Mouse (Mus musculus) stomach, embryonic 16.5 days (tissue): ENCODE measurements around the gene Mpc2. TPM values are rescaled to one million over a fixed set of nuclear protein-coding genes. Genes with fewer than 3 reads are reported as not detected.

ENCODE experiments used
- ATAC-seq: fragments of 200-750 bp; cut with Nextera tagmentation; 2 replicates; pipeline ENCODE4 v1.8.0; 2017; ENCODE audit warnings: moderate number of reproducible peaks, moderate TSS enrichment; ENCODE audit not compliant: insufficient read depth, low FRiP score
- H3K27ac ChIP-seq: fragments of 300-500 bp; sonication (generic); 2 replicates; pipeline ENCODE4 v1.5.1; 2014; ENCODE audit warnings: low read length
- H3K27me3 ChIP-seq: fragments of 300-500 bp; sonication (generic); 2 replicates; pipeline ENCODE4 v1.6.1; 2014; ENCODE audit warnings: low read length, control low read depth, mixed read lengths; ENCODE audit not compliant: control insufficient read depth, insufficient read depth
- H3K36me3 ChIP-seq: fragments of 300-500 bp; sonication (generic); 2 replicates; pipeline ENCODE4 v1.6.1; 2014; ENCODE audit warnings: low read length; ENCODE audit not compliant: control insufficient read depth, insufficient read depth
- H3K4me1 ChIP-seq: fragments of 300-500 bp; sonication (generic); 2 replicates; pipeline ENCODE4 v1.6.1; 2014; ENCODE audit warnings: low read length, control low read depth, mixed read lengths; ENCODE audit not compliant: control insufficient read depth, insufficient read depth
- H3K4me2 ChIP-seq: fragments of 300-500 bp; sonication (generic); 2 replicates; pipeline ENCODE4 v1.6.1; 2014; ENCODE audit warnings: low read depth, low read length, mixed read lengths
- H3K4me3 ChIP-seq: fragments of 300-500 bp; sonication (generic); replicated peaks from 2 replicates; pipeline ENCODE4 v1.5.1; 2014; ENCODE audit warnings: mild to moderate bottlenecking, low read length
- H3K9ac ChIP-seq: fragments of 300-500 bp; sonication (generic); 2 replicates; pipeline ENCODE4 v1.6.1; 2014; ENCODE audit warnings: low read length
- H3K9me3 ChIP-seq: fragments of 300-500 bp; sonication (generic); replicated peaks from 2 replicates; pipeline ENCODE4 v1.6.1; 2016; ENCODE audit warnings: low read length, control low read depth; ENCODE audit not compliant: control insufficient read depth
- WGBS: fragments of 180-500 bp; shearing (Covaris S2); extraction: QIAGEN DNeasy Blood & Tissue Kit; methylation state at CpG from one replicate; pipeline ENCODE4 v1.1.7; 2014; 5-methylcytosine and 5-hydroxymethylcytosine counted together
- polyA plus RNA-seq: library from polyadenylated mRNA; unstranded; fragments of >200 nt; fragmentation: Nextera tagmentation; extraction: Ambion mirVana; gene quantifications from 2 replicates; pipeline ENCODE4 v1.2.1, GENCODE M21; 2015

Gene Mpc2
- 141 and 184 TPM in 2 replicates for polyA plus RNA-seq

DNA sequence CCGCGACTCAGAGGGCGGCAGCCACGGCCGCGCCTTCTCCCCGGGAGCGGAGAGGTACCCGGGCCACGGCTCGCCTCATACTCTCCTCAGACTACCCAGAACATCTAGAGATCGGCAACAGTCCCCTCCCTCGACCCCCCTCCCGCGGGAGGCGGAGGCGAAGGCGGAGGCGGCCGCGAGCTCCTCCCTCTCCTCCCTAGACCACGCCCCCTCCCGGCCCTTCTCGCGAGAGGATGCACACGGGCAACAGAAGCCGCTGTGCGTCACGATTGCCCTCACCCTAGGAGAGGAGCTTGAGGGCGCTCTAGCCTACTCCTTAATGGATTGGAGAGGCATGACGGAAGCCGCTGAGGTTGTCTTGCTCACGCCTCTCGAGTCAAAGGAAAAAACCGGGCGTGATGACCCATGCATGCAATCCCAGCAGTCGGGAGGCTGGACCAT lies at the start of gene Mpc2, which contains the start of gene Dcaf6:
Gene Mpc2, plus strand, starts transcription at position 278 of the 441 bp plus-strand sequence.
Gene Dcaf6, minus strand, starts transcription at position 116 of the 441 bp plus-strand sequence.
- Histone ChIP-seq H3K27ac (peak within 1 kb of the TSS; percentile 98), H3K9ac (peak within 1 kb of the TSS; percentile 94), H3K4me1 (peaks cover 3% of the 10 kb centered on the region; the same call in 1 of the 2 replicates), H3K4me3 (peak within 1 kb of the TSS; percentile 99), H3K4me2 (peak within 1 kb of the TSS; percentile 86), H3K27me3 (no peaks in the 10 kb centered on the region), H3K9me3 (no peaks in the 10 kb centered on the region), H3K36me3 (no peaks in the 10 kb centered on the region)
- WGBS: under 1% methylated on average over 32 of the region's 37 CpGs
- peak; percentile 92 for ATAC-seq

DNA sequence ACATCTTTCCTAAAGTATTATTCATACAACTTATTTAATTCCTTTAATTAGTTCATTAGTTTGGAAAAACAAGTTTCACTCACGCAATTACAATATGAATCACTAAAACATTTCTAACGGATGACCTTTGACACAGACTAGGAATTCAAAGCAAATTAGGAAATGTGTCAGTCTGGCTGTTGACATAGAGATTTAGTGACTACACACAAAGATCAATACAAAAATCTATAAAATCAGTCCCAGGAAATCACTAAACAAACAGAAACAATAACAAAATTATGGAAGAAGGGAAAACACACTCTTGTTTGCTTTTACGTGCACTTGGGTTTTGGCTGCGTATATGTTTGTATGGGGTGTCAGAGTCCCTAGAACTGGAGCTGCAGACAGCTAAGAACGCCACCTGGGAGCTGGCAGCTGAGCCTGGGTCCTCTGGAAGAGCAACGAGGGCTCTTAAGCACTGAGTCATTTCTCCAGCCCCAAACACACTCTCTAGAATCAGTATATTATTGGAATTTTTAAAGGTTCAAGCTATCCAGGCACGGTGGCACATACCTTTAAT lies 39.0 kb upstream of the Mpc2 start:
- no peak for ATAC-seq
- no peaks in the 10 kb centered on the region for H3K27me3 ChIP-seq
- 64% methylated on average over 7 of the region's 7 CpGs for WGBS
- H3K36me3 ChIP-seq: no peaks in the 10 kb centered on the region
- H3K27ac ChIP-seq: no peak overlapping the region
- no peaks in the 10 kb centered on the region for H3K9me3 ChIP-seq
- H3K4me3 ChIP-seq: no peak overlapping the region
- no peak overlapping the region for H3K4me2 ChIP-seq
- no peaks in the 10 kb centered on the region for H3K4me1 ChIP-seq
- H3K9ac ChIP-seq: no peak overlapping the region

DNA sequence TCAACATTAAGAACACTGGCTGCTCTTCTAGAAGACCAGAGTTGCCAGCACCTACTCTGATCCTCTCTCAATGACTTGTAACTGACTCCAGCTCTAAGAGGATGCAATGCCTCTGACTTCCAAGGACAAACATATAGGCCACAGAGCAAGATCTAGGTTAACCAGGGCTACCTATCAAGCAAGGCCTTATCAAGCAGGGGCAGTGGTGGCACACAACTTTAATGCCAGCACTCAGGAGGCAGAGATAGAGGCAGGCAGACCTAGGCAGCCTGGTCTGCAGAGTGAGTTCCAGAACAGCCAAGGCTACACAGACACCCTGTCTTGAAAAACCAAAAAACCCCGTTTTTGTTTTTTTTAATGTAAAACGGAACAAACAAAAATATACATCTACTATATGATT lies 34.2 kb upstream of the Mpc2 start:
- Histone ChIP-seq H3K9me3 (no peaks in the 10 kb centered on the region), H3K9ac (no peak overlapping the region), H3K36me3 (no peaks in the 10 kb centered on the region), H3K4me1 (no peaks in the 10 kb centered on the region), H3K4me2 (no peak overlapping the region), H3K27ac (no peak overlapping the region), H3K27me3 (no peaks in the 10 kb centered on the region), H3K4me3 (no peak overlapping the region)
- WGBS: 97% methylated on average over 2 of the region's 2 CpGs
- no peak for ATAC-seq

DNA sequence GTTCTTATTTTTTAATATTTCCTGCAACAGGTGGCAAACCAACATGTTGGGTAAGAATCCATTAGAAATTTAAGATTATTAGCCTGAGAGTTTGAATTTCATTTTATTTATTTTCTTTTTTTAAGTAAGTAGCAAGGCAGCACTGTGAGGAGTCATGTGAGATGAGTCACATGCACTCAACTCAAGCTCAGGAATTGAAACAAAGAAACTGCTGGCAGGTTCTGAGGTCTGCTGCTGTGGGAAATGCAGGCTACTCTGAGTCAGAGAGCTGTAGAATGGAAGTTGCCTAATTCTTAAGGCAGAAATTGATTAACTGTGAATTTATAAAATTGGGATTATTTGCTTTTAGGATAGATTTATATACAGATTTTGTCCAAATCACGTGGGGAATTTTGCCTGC lies 27.6 kb upstream of the Mpc2 start:
- Histone ChIP-seq H3K27ac (no peak overlapping the region), H3K9ac (no peak overlapping the region), H3K27me3 (no peaks in the 10 kb centered on the region), H3K36me3 (no peaks in the 10 kb centered on the region), H3K4me3 (no peak overlapping the region), H3K4me2 (no peak overlapping the region), H3K4me1 (no peaks in the 10 kb centered on the region), H3K9me3 (no peaks in the 10 kb centered on the region)
- ATAC-seq: no peak
- 73% methylated on average over 1 of the region's 1 CpGs for WGBS

DNA sequence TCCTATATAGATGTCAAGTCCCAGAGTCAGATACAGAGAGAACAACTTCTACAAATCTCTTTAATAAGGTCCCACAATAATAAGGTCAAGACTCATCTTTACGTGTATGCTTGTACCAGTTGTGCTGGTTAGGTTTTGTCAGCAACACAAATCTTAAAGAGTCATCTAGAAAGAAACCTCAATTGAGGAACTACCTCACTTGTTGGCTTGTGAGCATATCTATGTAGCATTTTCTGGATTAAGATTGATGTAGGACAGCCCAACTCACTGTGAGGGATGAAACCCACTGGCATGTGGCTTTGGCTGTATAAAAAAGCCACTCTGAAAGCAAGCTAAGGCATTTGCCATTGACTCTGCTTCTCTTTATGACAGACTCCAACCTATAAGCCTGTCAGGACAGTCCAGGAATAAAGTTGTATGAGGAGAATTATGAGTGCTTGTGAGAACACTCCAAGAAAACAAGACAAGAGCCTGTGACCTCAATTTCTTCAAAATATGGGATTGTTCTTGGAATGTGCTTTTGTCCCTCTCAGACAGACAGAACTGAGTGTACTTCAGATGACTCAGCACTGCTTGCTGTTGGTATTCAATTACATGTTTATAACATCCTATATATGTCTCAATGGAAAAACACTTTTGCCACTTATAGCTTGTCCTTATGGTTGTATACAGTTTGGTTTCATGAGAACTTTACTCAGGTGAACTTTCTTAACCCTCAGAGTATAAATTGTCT lies 22.0 kb upstream of the Mpc2 start:
- no peak overlapping the region for H3K4me2 ChIP-seq
- no peaks in the 10 kb centered on the region for H3K9me3 ChIP-seq
- no peak overlapping the region for H3K27ac ChIP-seq
- WGBS: 90% methylated on average over 1 of the region's 1 CpGs
- H3K36me3 ChIP-seq: no peaks in the 10 kb centered on the region
- 0 out of 2 replicates have a peak, but pooled peaks cover 4% of the 10 kb centered on the region for H3K4me1 ChIP-seq
- no peak overlapping the region for H3K9ac ChIP-seq
- ATAC-seq: no peak
- no peaks in the 10 kb centered on the region for H3K27me3 ChIP-seq
- no peak overlapping the region for H3K4me3 ChIP-seq

DNA sequence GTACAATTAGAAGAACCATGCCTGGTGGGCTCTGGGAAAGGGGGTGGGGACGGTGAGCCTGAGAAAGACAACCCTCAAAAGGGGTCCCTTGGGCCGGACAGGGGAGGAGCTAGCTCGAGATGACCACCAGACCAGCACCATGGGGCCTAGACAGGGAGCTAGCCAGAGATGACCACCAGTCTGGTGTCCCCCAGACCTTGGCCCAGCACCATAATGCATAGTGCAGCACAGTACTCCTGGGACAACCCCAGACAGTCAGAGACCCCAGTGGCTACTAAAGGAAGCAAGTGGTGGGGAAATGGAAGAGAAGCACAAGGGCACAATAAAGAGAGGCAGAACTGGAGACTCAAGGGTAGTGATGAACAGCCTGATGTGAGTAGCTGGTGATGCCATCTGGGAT lies 19.6 kb upstream of the Mpc2 start:
- Histone ChIP-seq H3K4me3 (no peak overlapping the region), H3K27me3 (no peaks in the 10 kb centered on the region), H3K9ac (no peak overlapping the region), H3K4me1 (0 out of 2 replicates have a peak, but pooled peaks cover 4% of the 10 kb centered on the region), H3K4me2 (no peak overlapping the region), H3K9me3 (no peaks in the 10 kb centered on the region), H3K36me3 (no peaks in the 10 kb centered on the region), H3K27ac (no peak overlapping the region)
- ATAC-seq: no peak
- WGBS: 78% methylated on average over 3 of the region's 3 CpGs

DNA sequence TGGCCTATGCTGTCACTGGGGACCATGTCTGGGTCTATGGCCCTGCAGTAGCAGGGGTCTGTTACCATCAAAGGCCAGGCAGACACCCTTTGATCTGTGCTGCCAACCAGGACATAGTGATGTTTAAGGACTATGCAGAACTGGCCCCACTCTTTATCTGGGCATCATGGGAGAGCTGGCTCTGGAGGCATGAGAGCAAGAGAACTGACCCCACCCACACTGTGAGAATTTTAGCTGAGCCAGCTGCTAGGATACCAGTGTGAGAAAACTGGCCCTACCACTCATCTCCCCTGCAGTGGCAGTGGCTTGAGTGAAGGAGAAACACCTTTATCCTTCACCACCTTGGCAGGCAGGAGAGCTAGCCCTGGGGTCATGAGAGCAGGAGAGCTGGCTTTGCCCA lies 19.2 kb upstream of the Mpc2 start:
- no peak for ATAC-seq
- Histone ChIP-seq H3K4me3 (no peak overlapping the region), H3K9me3 (no peaks in the 10 kb centered on the region), H3K4me2 (no peak overlapping the region), H3K27me3 (no peaks in the 10 kb centered on the region), H3K9ac (no peak overlapping the region), H3K4me1 (0 out of 2 replicates have a peak, but pooled peaks cover 4% of the 10 kb centered on the region), H3K36me3 (no peaks in the 10 kb centered on the region), H3K27ac (no peak overlapping the region)

DNA sequence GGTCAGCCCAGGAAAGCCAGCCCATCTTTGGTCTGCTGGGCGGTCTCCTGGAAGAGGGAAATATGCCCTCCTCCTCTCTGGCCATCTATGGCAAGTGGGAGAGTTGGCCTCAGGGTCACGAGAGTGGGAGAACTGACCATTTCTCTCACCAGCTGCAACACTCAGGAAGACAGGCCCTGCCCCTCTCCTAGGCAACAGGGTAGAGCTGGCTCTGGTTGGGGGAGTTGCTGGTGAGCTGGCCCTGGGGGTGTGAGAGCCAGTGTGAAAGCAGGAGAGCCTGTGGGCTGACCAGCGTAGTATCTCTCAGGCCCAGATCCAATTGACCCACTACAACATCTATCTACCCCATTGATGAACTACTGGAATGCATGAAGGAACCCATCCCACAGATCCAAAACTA lies 18.7 kb upstream of the Mpc2 start:
- Histone ChIP-seq H3K27me3 (no peaks in the 10 kb centered on the region), H3K9ac (no peak overlapping the region)

DNA sequence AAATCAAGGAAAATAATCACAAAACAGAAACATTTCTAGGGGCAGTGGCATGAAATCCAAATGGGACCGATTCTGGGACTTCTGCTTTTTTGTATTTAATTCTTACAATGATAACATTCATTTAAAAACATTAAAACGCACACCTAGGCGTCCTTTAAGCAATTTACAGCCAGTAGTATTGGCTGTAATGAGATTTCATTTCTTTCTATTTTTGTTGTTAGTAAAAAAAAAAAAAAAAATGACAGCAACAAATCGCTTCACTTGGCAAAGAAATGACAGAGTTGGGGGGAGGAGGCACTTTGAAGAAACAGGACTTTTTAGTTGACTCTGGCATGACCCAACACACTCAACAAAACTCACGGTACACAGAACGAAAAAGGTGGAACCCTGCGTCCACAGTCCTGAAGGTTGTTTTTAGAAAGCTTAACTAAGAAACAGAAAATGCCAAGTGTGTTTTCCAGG lies 1.4 kb upstream of the Mpc2 start:
- no peak for ATAC-seq
- Histone ChIP-seq H3K9me3 (peaks cover 4% of the 10 kb centered on the region; the same call in 1 of the 2 replicates), H3K9ac (peak overlapping the region; percentile 94), H3K27me3 (no peaks in the 10 kb centered on the region), H3K4me2 (peak overlapping the region; percentile 67), H3K4me3 (peak overlapping the region; percentile 99), H3K27ac (no peak overlapping the region), H3K36me3 (no peaks in the 10 kb centered on the region), H3K4me1 (peaks cover 3% of the 10 kb centered on the region; the same call in 1 of the 2 replicates)
- 14% methylated on average over 7 of the region's 7 CpGs for WGBS

More for the DNA sequence above, 18.7 kb upstream of the Mpc2 start:
- no peak overlapping the region for H3K4me3 ChIP-seq
- 0 out of 2 replicates have a peak, but pooled peaks cover 4% of the 10 kb centered on the region for H3K4me1 ChIP-seq
- ATAC-seq: no peak
- H3K9me3 ChIP-seq: no peaks in the 10 kb centered on the region
- H3K4me2 ChIP-seq: no peak overlapping the region
- 86% methylated on average over 3 of the region's 3 CpGs for WGBS
- H3K36me3 ChIP-seq: no peaks in the 10 kb centered on the region
- no peak overlapping the region for H3K27ac ChIP-seq
